Mouse (Mus musculus): ENCODE results near the gene Ctsc. TPM values are rescaled to one million over a fixed set of nuclear protein-coding genes. Genes with fewer than 3 reads are reported as not detected.
"Not testable (repeated sequence)": the region's sequence is repeated elsewhere in the genome, so short reads cannot be mapped to it uniquely, and the experiment has no call there.

The Ctsc gene
- total RNA-seq (2021), result 10 to 100 TPM; 28.6 to 33.8 TPM
- long read RNA-seq, experiment 1, transcript Ctsc-201 (7 exons, 2,493 nt), result major isoform, 34 of 38 reads
- long read RNA-seq, experiment 1, partial matches to known transcripts, result 1 of 38 reads
- long read RNA-seq, experiment 1, other reads (novel, unspliced or antisense), result 2 of 38 reads
- long read RNA-seq, experiment 2, transcript Ctsc-201 (7 exons, 2,493 nt), result major isoform, 12 of 13 reads
- long read RNA-seq, experiment 2, partial matches to known transcripts, result 0 of 13 reads
- long read RNA-seq, experiment 2, other reads (novel, unspliced or antisense), result 1 of 13 reads

DNA sequence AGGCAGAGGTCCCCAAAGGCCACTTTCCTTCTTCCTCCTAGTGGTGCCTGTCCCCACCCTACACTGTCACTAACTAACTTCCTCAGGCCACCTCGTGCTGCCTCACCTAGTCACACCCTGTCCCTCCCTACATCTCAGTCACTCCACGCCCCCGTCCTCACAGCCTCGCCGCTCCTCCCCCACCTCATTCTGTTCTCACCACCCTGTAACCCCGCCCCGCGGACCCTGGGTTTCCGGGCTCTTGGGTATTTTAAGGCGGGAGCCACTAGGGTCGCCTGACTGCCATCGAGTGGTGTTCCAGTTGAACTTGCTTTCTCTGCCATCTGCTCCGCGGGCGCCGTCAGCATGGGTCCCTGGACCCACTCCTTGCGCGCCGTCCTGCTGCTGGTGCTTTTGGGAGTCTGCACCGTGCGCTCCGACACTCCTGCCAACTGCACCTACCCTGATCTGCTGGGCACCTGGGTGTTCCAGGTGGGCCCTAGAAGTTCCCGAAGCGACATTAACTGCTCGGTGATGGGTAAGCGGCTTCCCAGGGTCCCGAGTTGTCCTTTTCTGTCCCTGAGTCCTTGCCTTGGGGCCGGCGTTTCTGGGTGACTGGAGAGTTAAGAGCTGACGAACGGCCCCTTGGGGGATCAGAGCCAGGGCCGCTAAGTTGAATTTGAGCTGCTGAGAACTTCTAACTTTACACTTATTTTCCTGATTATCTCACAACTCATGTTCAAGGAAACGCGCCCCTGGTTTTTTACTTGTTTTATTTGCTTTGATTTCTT, at the start of gene Ctsc:
Gene Ctsc (plus strand): TSS at position 228 of the 770 bp plus-strand sequence.
- DNase-seq, result peak; percentile 83 to 90

DNA sequence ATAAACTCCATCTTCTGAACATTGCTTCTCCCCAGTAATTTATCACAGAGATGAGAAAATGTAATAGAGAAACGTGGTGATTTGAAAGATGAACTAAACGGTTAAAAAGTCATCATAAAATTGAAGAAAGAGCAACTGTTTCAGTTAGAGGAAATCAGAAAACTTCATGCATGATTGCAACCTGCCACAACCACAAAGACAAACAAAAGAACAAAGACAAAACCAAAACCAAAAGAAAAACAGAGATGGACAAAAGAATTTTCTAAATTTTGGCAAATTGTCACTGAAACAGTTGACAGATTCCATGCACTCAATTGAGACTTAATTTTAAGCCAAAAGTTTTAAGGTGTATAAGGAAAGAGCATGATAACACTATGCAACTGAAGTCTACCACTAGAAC, 48.8 kb upstream of the Ctsc start:
- no peak for DNase-seq

DNA sequence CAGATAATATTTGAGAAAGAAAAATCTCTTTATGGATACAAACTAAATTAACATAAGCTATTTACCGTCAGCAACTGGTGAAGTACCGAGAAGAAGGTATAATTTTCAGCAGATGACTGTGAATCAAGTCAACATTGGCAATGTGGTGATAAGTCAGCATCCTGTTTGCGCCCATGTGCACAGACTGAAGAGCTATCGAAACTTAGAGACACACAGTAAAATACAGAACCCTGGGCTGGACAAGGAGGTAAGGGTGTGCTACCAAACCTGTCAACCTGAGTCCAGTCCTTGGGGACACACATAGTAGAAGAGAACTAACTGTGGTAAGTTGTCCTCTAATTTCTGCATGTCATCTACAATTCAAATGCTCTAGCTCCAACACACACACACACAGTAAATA, 47.8 kb upstream of the Ctsc start:
- no peak for DNase-seq

DNA sequence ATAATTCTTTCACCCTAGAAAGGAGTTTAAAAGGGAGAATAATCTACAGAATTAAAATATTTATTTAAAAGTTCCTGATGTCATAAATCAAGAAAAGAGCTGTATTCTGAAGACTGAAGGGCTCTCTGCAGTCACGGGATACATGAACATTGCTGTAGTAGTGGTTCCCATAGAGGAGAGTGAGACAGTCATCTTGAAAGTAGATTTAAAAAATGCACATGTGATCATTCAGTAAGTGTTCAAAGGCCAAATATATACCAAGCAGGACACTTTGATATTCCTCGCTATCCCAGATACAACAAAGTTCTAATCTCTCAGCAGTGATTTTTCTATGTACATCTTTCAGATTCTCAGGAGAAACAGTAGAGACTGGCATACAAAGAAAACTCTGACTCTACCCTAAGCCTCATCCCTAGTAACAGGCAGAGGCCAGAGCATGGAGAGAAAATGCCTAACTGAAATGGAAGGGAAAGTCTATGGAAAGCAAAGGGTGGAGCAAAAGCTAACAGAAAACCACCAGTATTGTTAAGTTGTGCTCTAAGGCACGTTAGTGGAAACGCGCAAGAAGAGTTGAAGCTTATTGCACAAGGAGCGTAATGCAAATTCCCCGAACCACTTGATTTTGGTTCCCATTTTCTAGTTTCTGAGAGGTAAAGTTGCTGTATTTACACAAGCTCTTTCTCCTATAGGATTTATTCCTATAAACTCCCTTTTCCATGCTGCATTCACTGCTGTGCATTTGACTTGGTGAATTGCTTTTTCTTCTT, 46.9 kb upstream of the Ctsc start:
- DNase-seq, result no peak

DNA sequence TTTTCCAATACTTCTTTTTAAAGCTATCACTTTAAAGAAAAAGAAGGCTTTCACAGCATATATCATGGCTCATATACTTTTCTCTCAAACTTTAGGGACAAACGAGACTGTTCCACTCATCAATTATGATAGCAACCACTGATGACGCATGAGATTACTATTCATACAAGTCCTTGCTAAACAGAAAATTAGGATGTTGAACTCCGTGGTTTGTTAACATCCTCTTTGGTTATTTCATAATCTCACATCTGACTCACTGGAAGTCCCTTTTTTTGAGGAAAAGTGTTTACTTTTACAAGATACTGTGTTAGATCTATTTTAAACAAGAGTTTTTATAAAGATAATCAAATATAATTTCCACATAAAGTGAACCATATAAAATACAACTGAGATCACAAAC, 34.8 kb upstream of the Ctsc start:
- DNase-seq, result peak in 1 of 2 experiments; percentile 19

DNA sequence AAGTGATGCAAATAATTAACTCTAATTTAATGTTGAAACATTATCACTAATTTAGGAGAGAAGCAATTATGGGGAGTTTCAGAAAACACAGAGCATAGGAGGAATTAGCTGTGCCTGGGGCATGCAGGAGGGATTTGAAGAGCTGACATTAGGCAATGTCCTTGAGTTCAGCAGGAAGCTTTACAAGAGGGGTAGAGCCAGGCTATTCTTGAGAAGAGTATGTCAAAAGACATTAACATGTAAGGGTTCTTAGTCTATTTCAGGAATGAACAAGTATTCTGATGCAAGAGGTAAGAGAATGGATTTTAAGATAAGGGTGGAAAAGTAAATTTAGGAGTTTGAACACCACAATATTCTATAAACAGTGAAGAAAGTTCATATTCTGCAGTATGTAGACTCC, 33.4 kb upstream of the Ctsc start:
- DNase-seq, result no peak

DNA sequence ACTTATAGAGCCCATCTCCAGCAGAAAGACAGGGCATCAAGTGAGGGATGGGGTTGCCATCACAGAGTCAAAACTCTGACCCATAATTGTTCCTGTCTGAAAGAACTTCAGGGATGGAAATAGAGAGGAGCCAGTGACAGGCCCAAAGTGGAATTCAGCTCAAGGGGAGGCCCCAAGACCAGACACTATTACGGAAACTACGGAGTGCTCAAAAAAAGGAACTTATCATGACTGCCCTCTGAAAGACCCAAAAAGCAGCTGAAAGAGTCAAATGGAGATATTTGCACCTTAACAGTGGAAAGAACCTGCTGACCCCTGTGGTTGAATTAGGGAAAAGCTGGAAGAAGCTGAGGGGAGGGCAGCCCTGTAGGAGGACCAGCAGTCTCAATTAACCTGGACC, 27.5 kb upstream of the Ctsc start:
- DNase-seq, result not testable (repeated sequence)

DNA sequence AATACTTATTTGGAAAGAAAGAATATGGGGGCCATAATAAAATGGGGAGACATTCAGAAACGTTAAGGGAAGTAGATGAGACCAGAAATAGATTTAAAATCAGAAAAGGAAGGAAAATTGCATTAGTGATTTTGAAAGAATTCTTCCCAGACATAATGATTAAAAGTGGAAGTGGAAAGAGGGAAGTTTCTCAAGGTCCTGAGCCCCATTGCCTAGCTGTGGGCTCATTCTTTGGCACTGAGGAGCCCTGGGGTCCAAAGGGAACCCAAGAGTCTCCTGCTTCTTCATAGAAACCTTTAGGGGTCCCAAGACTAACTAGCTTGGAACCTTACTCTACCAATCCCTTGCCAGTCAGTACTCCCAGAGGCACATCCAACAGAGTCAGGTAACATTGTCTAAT, 26.4 kb upstream of the Ctsc start:
- DNase-seq, result peak in 1 of 2 experiments; percentile 20

DNA sequence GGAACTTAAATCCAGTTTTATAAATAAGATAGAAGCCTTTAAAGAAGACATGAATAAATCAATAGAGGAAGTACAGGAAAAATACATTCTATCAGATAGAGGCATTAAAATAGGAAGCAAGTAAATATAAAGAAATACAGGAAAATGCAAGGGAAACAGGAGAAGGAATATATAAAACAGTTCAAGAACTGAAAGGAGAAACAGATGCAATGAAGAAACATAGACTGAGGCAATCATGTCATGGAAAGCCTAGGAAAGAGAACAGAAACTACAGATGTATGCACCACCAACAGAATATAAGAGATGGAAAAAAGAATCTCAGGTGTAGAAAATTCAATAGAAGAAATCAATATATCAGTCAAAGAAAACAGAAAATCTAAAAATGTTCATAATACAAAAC, 25.8 kb upstream of the Ctsc start:
- no peak for DNase-seq

DNA sequence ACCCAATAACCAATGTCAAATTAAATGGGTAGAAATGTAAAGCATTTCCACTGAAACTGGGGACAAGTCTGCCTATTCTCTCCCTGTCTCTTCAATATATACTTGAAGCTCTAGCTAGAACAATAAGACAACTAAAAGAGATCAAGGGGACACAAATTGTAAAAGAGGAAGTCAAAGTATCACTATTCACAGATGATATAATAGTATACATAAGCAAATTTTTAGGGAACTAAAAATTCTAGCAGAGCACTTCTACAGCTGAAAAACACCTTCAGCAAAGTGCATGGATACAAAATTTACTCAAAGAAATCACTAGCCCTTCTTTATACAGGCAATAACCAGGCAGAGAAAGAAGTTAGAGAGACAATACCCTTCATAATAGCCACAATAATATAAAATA, 23.0 kb upstream of the Ctsc start:
- no peak for DNase-seq

DNA sequence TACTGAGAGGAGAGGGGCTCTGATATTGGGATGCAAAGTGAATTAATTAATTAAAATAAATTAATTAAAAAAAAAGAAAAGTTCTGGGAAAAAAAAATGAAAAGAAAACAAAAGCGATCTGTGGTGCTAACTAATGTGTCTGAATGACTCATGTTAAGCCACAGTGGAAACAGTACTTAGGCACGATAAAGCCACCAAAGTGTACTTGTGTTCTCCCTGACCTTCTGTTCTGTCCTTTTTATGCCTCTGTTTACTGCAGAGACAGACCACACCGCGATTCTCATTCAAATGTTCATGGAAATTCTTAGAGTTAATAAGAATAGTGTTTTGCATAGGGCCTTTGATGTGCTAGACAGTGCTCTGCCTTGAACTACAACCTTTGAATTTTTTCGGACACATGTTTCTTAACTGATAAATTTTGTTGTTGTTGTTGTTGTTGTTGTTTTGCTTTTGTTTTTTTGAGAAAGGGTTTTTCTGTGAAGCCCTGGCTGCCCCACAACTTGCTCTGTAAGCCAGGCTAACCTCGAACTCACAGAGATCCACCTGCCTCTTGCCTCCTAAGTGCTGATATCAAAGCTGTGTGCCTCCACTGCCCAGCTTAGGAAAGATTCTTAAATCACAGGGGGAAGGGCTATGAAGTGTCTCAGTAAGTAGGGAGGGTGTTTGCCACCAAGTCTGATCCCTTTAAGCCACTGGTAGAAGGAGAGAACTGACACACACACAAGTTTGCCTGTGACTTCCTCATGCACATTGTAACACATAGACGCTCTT, 18.5 kb upstream of the Ctsc start:
- no peak for DNase-seq

DNA sequence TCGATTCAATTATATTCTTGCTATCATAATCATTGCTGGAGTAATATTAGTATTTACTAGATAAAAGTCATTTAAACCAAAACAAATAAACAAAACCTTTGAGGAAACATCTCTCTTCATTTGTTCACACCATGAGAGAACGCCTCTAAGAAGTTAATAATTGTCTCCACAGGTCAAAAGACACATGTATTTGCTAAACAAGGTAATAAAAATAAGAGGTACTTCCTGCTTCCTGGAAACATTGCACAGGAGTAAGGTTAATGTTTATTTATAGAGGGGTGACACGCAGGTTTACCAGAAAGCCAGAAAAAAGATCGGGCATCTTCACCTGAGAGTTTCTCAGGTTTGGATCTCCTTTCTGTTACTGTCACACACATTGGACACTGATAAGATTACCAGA, 16.1 kb upstream of the Ctsc start:
- no peak for DNase-seq

DNA sequence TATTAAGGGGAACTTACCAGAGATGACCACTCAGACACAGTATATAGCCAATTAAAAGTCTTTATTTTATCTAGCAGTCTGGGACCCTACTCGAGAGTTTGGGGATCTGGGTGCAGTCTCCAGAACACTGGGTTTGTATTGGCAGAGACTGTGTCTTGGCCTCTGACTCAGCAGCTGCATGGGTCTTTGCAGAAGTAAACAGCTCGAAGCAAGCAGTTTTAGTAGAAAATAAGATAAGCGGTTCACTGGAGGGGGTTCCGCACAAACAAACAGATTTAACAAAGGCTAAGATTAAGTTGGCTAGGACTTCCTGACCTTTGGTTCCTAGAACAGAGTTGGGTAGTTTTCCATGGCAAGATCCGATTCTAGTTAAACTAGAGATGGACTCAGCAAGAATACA, 13.0 kb upstream of the Ctsc start:
- peak in 1 of 2 experiments; percentile 26 for DNase-seq

DNA sequence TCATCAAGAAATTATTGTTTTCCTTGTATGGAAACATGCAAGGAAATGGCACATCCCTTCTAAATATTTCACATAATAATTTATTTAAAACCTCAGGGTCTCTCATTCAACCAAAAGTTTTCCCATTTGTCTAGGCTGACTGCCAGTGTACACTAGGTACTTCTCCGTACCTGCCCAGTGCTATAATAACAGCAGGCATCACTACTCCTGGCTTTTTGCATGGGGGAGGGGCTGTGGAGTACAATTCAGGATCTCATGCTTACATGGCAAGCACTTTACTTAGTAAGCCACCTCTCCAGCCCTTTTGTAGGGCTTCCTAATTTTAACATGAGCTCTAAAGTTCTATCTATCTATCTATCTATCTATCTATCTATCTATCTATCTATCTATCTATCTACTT, 8.0 kb upstream of the Ctsc start:
- DNase-seq, result no peak

DNA sequence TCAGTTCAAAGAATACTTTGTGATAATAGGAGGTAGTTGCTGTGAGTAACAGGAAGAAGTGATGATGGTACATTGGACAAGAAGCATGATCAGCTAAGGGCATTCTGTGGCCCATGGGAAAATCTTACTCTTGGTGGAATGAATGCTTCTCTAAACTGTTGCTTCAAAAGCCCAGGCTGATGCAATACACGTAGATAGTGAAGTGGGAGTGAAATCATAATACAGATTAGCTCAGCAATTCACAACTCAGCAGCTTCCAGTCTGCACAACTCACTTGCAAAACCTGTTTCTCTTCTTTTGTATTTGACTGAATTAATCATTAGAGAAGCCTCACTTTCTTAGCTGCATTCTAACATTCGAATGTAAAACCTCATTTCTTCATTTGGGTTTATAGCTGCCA, 6.4 kb upstream of the Ctsc start:
- DNase-seq, result peak in 1 of 2 experiments; percentile 38

DNA sequence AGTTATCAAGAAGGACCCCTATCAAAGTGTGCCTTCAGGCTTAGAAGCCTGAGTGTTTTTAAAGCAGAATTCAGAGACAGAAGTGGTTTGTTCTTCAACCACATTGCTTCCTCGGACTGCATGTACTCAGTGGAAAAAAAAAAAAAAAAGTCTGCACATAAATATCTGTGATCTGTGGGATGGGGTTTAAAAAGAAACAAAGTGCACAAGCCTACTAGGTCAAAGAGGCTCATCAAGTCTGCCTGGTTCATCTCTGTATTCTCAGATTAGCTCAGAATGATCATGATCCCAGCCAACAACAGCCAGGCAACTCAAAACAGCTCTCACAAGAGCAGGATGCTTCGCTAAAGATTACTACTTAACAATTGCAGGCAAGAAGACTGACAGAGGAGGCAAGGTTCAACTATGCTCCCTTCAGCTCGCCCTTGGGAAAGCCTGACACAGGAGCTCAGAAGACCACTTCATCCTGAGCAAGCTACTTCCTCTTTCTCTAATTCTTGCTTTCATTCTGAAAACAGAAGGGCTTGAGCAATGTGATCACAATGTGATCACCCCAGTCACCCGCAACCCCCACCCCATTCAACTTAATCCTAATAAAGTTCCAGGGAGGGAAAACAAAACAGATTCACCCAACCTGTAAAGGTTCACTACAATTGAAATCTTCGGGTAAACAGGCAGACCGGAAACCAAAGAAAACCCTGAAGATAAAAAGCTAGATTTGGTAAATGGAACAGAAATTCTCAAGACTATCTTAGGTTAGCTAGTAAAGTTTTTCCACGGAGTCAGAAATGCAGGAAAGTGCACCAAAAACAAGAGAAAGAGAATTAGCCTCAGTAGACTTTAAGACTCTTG, 745 bp upstream of the Ctsc start:
- DNase-seq, result peak; percentile 23 to 36

DNA sequence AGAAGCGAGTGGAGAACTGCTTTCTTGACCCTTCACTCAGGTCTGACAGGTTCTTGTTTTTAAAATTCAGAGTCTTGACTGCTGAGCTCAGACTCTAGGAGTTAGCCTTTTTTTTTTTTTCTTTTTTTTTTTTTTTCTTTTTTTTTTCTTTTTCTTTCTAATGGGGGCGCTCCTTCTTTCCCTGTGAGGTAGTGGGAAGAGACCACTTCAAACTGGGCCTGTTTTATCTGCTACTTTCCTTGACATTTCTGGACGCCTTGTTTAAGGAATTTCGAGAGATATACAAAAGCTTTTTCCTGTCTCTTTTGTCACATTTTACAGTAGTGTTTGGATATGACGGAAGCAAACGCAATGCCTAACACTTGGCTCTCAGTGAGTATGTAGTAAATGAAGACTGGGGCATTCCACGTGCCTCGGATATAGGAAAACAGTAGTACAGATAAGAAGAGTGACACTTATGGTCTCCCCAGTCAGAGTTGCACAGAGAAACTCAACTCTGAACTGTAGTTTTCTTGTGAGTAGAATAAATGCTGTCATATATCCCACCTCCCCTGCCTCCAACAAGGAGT, 827 bp downstream of the Ctsc start:
- DNase-seq, result no peak

DNA sequence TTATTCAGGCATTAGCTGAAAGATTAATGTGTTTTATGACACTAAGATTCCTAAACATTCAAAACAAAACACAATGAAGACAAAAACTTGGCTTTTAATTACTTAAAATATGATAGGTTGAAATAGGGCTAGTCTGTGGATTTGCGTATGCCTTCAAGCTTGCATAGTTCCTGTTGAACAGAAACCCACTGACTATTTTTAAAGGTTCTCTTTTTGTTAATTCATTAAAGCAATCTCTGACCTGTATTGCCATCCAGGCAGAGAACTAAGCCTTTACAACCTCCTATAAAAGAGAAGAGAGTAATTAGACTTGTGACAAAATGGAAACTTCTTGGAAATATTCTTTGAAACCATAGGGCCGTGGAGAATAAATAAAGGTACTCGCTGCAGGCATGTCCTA, 7.4 kb downstream of the Ctsc start:
- DNase-seq, result no peak

DNA sequence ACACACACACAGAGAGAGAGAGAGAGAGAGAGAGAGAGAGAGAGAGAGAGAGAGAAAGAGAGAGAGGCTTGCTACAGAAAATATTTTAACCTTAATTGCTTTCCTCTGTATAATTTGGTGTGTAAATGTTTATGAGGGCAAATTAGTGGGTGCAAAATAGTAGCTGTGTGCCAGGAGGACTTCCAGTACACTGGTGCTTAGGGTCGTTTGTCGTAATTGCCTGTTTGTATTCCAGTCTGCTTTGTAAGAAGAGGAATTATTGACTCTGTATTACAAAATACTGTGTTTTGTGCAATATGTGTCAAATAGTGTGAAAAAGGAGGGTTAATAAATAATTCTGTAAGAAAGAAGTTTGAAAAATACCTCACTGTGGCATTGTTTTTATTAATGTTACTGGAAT, 13.2 kb downstream of the Ctsc start:
- DNase-seq, result no peak

DNA sequence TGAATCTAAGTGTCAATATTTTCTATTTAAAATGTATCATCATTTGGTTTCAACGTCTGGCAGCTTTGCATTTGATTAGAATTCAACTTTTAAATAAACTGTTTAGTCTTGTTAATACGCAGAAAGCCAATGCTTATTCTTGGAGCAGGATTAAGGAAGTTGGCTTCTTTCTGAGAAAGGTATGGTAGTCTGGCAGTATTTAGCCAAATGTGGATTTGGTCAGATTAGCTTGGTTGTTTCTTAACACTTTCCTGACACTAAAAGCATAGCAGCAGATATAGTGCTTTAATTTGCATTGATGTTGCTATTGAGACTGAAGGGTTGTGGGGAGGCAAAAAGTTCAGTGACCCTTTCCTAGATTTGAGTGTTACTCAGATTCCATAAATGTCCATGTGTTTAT, 14.2 kb downstream of the Ctsc start:
- DNase-seq, result no peak

DNA sequence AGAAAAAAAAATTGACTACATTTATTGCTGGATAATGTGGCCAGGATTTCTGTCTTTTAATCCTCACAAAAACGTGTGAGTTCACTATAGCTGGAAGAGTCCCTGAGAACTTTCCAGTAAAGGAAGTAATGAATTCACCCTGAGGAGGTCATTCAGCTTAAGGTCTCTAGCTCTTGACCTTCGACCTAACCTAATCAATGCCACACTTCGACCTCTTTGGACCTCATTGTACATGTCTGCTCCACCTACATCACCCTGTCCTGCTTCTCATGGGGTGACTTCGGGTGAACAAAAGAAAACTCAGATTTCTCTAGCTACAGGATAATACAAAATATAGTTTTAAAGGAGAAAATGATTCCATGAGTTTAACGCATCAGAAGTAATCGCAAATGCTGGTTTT, 16.0 kb downstream of the Ctsc start:
- DNase-seq, result no peak

All from heart, adult 18-20 months (tissue).